Mouse (Mus musculus) forebrain, postnatal 0 days (tissue): ENCODE results near the gene Emilin3. TPM values are rescaled to one million over a fixed set of nuclear protein-coding genes. Genes with fewer than 3 reads are reported as not detected.

Experiments used
- ATAC-seq: fragments of 200-750 bp; cut with Nextera tagmentation; 2 replicates; pipeline ENCODE4 v1.8.0; 2017; ENCODE audit warnings: mild to moderate bottlenecking, moderate library complexity
- DNase-seq: peaks from one replicate; pipeline ENCODE4 v3.0.0-alpha.2; 2015
- H3K27ac ChIP-seq: fragments of 300-500 bp; sonication (generic); 2 replicates; pipeline ENCODE4 v1.5.1; 2014; ENCODE audit warnings: low read depth, mild to moderate bottlenecking, antibody characterized with exemption, low read length, moderate library complexity, mixed read lengths
- H3K27me3 ChIP-seq: fragments of 300-500 bp; sonication (generic); 2 replicates; pipeline ENCODE4 v1.6.1; 2014; ENCODE audit warnings: mild to moderate bottlenecking, low read length, mixed read lengths; ENCODE audit not compliant: insufficient read depth
- H3K36me3 ChIP-seq: fragments of 300-500 bp; sonication (generic); 2 replicates; pipeline ENCODE4 v1.6.1; 2014; ENCODE audit warnings: mild to moderate bottlenecking, moderate library complexity; ENCODE audit not compliant: insufficient read depth
- H3K4me1 ChIP-seq: fragments of 300-500 bp; sonication (generic); 2 replicates; pipeline ENCODE4 v1.6.1; 2014; ENCODE audit warnings: antibody characterized with exemption; ENCODE audit not compliant: insufficient read depth
- H3K4me2 ChIP-seq: fragments of 300-500 bp; sonication (generic); 2 replicates; pipeline ENCODE4 v1.6.1; 2014; ENCODE audit warnings: low read depth, mild to moderate bottlenecking, moderate library complexity
- H3K4me3 ChIP-seq: fragments of 300-500 bp; sonication (generic); 2 replicates; pipeline ENCODE4 v1.5.1; 2014; ENCODE audit warnings: low read depth, low read length, mixed read lengths
- H3K9ac ChIP-seq: fragments of 300-500 bp; sonication (generic); 2 replicates; pipeline ENCODE4 v1.6.1; 2014; ENCODE audit warnings: mild to moderate bottlenecking
- H3K9me3 ChIP-seq: fragments of 300-500 bp; sonication (generic); 2 replicates; pipeline ENCODE4 v1.6.1; 2016; ENCODE audit warnings: low read length
- CTCF ChIP-seq: sonication (generic); IDR thresholded peaks from 2 replicates; pipeline ENCODE4 v1.5.1; 2016; ENCODE audit warnings: antibody characterized with exemption, control low read depth, low read depth
- WGBS: fragments of 180-500 bp; shearing (Covaris S2); extraction: QIAGEN DNeasy Blood & Tissue Kit; methylation state at CpG from one replicate; pipeline ENCODE4 v1.1.7; 2014; 5-methylcytosine and 5-hydroxymethylcytosine counted together
- polyA plus RNA-seq: library from polyadenylated mRNA; unstranded; fragments of >200 nt; fragmentation: Nextera tagmentation; extraction: Ambion mirVana; gene quantifications from 2 replicates; pipeline ENCODE4 v1.2.1, GENCODE M21; 2015
- total RNA-seq: library from RNA; depleted of rRNA; stranded (reverse); fragments of >200 nt; gene quantifications from 2 replicates; pipeline ENCODE4 v1.2.3, GENCODE M21; 2014

The Emilin3 gene
- total and polyA plus RNA-seq, 2 experiments from 2014 or later: 0.42 to 1.5 TPM

GRCm38 (mm10) chr2:160932981-160933380 is 20.9 kb upstream of the Emilin3 start:
- no peak overlapping the region for H3K9ac ChIP-seq
- no peaks in the 10 kb centered on the region for H3K4me1 ChIP-seq
- no peak for ATAC-seq
- H3K27ac ChIP-seq: no peak overlapping the region
- TF ChIP-seq CTCF: no peak
- no peak overlapping the region for H3K4me2 ChIP-seq
- 86% methylated on average over 3 of the region's 3 CpGs for WGBS
- no peak overlapping the region for H3K4me3 ChIP-seq
- H3K36me3 ChIP-seq: no peaks in the 10 kb centered on the region
- no peak for DNase-seq
- H3K27me3 ChIP-seq: no peaks in the 10 kb centered on the region
- no peaks in the 10 kb centered on the region for H3K9me3 ChIP-seq

- no peak overlapping the region for H3K4me3 ChIP-seq
- WGBS: 85% methylated on average over 8 of the region's 8 CpGs
- H3K36me3 ChIP-seq: no peaks in the 10 kb centered on the region
- H3K9me3 ChIP-seq: no peaks in the 10 kb centered on the region
- no peaks in the 10 kb centered on the region for H3K27me3 ChIP-seq
- no peak overlapping the region for H3K4me2 ChIP-seq
- TF ChIP-seq CTCF: no peak
- H3K27ac ChIP-seq: no peak overlapping the region
- DNase-seq (no peak), ATAC-seq (no peak)
- no peak overlapping the region for H3K9ac ChIP-seq
- H3K4me1 ChIP-seq: no peaks in the 10 kb centered on the region
These were observed 20.2 kb upstream of the Emilin3 start for GRCm38 (mm10) chr2:160932325-160932724.

DNA sequence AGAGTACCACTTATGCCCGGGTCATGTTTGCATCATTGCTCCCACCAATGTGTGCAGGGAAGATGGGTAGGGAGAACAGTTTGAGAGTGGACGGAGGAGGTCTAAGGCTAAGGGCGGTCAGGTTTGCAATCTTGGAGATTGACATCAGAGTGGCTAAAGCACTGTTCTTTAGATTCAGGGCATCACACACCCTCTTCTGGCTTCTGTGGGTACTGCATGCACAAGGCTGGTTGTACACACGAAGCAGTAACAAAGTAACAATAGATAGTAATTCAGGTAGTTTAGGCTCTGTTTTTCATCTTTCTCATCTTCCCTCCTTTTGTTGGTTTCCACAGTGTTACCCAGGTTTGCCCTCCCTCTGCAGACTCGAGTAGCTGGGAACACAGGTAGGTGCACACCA is 19.2 kb upstream of the Emilin3 start:
- H3K27ac ChIP-seq: no peak overlapping the region
- DNase-seq (no peak), ATAC-seq (no peak)
- H3K4me3 ChIP-seq: no peak overlapping the region
- H3K4me2 ChIP-seq: no peak overlapping the region
- H3K9ac ChIP-seq: no peak overlapping the region
- peak; percentile 35; the same call in 1 of the 2 replicates for TF ChIP-seq CTCF
- no peaks in the 10 kb centered on the region for H3K36me3 ChIP-seq
- no peaks in the 10 kb centered on the region for H3K4me1 ChIP-seq
- H3K27me3 ChIP-seq: no peaks in the 10 kb centered on the region
- 96% methylated on average over 5 of the region's 5 CpGs for WGBS
- no peaks in the 10 kb centered on the region for H3K9me3 ChIP-seq

DNA sequence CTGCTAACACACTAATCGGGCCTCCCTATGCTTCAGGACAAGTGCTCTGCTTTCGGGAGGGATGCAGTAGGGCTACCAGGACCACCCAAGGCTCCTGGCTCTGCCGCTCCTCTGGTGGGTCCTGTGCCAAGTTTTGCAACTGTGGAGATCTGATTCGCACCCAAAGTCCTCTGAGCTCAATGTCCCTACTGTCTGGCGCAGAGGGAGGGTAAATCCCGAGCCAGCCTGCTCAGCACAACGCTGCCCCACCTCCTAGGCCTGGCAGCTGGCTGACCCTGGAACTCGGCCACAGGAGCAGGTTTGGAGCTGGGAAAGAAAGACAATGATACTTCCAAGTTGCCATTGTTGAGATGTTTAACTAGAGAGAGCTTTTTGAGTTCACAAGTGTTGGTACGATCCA is 13.1 kb upstream of the Emilin3 start:
- peaks cover 5% of the 10 kb centered on the region; the same call in 1 of the 2 replicates for H3K9me3 ChIP-seq
- WGBS: 35% methylated on average over 9 of the region's 9 CpGs
- H3K27me3 ChIP-seq: no peaks in the 10 kb centered on the region
- TF ChIP-seq CTCF: no peak
- DNase-seq (peak; percentile 46), ATAC-seq (peak; percentile 76)
- H3K4me1 ChIP-seq: no peaks in the 10 kb centered on the region
- H3K4me2 ChIP-seq: no peak overlapping the region
- no peak overlapping the region for H3K9ac ChIP-seq
- H3K27ac ChIP-seq: no peak overlapping the region
- H3K4me3 ChIP-seq: no peak overlapping the region
- H3K36me3 ChIP-seq: no peaks in the 10 kb centered on the region

- H3K9me3 ChIP-seq: peaks cover 5% of the 10 kb centered on the region; the same call in 1 of the 2 replicates
- peaks cover under 1% of the 10 kb centered on the region; the same call in 1 of the 2 replicates for H3K4me1 ChIP-seq
- no peak overlapping the region for H3K9ac ChIP-seq
- no peak overlapping the region for H3K27ac ChIP-seq
- DNase-seq (no peak), ATAC-seq (no peak)
- no peak overlapping the region for H3K4me3 ChIP-seq
- 67% methylated on average over 5 of the region's 7 CpGs for WGBS
- no peak overlapping the region for H3K4me2 ChIP-seq
- H3K36me3 ChIP-seq: no peaks in the 10 kb centered on the region
- no peaks in the 10 kb centered on the region for H3K27me3 ChIP-seq
- no peak for TF ChIP-seq CTCF
These were observed 9.2 kb upstream of the Emilin3 start for GRCm38 (mm10) chr2:160921285-160921684.

DNA sequence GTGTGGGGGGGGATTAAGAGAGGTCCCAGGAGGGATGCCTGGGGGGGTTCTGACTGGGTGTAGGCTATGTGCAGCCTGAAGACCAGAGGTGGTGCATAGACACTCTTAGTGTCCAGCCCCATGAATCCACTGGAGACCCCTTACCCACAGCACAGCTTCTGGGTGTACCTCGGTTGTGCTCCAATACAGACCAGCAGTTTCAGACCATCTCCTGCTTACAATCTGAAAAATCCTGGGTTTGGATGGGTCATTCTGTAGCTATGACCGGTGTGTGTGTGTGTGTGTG is 6.7 kb upstream of the Emilin3 start:
- Histone ChIP-seq H3K36me3 (no peaks in the 10 kb centered on the region), H3K9ac (no peak overlapping the region), H3K9me3 (peaks cover 5% of the 10 kb centered on the region; the same call in 1 of the 2 replicates), H3K27ac (no peak overlapping the region), H3K4me3 (no peak overlapping the region), H3K27me3 (no peaks in the 10 kb centered on the region), H3K4me1 (peaks cover 4% of the 10 kb centered on the region; the same call in 1 of the 2 replicates), H3K4me2 (no peak overlapping the region)
- no peak for TF ChIP-seq CTCF
- ATAC-seq: no peak
- DNase-seq: no peak
- WGBS: 68% methylated on average over 2 of the region's 2 CpGs

DNA sequence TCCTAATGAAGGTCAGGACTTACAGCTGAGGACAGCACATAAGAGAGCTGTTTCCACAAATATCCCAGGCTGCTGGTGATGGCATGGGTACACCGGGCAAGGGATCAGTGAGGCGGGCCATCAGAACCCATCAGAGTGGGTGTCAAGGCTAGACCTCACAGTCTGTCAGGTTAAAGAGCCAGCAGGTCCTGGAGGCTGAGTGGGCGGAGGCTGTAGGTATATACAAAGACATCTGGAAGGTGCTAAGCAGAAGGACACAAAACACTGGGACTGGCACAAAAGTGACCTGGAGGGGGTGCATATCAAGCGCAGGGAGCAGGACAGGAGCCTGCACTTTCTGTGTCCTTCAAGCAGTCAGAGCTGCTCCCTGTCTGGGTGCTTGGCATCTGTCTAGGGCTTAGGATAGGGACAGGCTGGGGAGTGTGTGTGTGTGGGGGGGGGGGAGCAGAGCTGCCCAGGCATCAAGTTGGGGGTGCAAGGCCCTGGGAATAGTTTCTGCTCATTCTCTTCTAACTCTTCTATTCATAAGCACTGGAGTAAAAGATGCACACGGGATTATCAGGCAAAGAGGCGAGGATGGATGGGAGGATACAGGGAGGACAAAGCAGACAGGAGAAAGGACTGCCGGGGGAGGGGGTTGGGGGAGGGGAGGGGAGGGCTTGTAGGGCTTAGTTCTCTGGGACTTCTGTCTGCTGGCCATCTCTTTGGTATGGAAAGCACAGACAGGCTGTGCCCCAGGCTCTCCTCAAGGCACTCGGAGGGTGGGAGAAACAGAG is 6.2 kb upstream of the Emilin3 start:
- Histone ChIP-seq H3K36me3 (no peaks in the 10 kb centered on the region), H3K4me3 (no peak overlapping the region), H3K27me3 (no peaks in the 10 kb centered on the region; the same call in 1 of the 2 replicates), H3K9me3 (peaks cover 5% of the 10 kb centered on the region; the same call in 1 of the 2 replicates), H3K4me1 (peaks cover 4% of the 10 kb centered on the region; the same call in 1 of the 2 replicates), H3K4me2 (no peak overlapping the region), H3K27ac (no peak overlapping the region), H3K9ac (no peak overlapping the region)
- WGBS: 52% methylated on average over 8 of the region's 8 CpGs
- no peak; the same call in 1 of the 2 replicates for ATAC-seq
- no peak for DNase-seq
- no peak for TF ChIP-seq CTCF
